Mouse (Mus musculus) CD4-positive helper T cell, adult 2 months (primary cell): ENCODE results near the gene Hoxb4.

Source experiments
- DNase-seq: peaks from one replicate; pipeline ENCODE4 v3.0.0-alpha.2; 2012; ENCODE audit warnings: low read depth, missing footprints, low spot score

Gene Hoxb4

GRCm38 (mm10) chr11:96284774-96285734 lies 33.0 kb upstream of the Hoxb4 start:
- DNase-seq, result no peak

DNA sequence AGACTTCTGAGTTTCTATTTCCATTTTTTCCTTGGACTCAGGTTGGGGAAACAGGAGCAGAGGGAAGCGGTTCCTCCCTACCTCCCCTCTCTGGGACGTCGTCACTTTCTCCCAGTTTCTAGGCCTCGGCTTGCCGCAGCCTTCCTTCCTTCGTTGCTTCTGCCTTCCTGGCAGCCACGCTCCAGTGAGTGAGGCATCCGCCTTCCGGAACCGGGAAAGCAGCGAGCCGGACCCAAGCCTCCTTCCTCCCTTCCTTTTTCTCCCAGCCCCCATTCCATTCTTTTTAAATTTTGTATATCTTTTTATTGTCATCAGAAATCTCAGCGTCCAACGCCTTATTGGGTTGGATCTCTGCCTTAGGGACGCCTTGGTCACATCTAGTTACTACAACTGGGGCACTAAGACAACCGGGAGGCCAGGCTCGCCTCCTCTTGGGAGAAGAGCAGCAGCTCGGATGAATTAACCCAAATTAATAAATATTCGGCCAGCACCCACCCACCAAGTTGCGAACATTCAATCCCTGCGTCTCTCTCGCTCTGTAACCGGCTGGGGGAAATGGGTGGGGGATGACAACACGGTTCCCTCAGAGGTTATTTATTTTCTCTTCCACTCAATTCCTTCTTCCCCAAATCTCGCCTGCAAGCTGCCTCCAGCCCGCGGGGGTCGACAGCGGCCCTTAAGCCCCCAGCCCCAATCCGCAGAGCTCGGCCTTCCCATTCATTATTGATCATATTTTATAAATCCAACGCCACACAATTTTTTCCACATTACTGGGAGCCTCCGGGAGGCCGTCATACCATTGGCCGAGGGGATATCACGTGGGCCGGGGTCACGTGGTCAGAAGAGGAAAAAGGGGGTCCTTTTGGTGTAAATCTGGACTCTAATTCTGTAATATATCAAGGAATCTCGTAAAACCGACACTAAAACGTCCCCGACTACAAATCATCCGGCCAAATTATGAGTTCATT lies 32.0 kb upstream of the Hoxb4 start, which contains the start of gene Hoxb7:
Hoxb7 (plus strand) TSS at position 853 of the 968 bp plus-strand sequence.
- no peak for DNase-seq

GRCm38 (mm10) chr11:96286739-96287385 lies 31.2 kb upstream of the Hoxb4 start:
- no peak for DNase-seq

DNA sequence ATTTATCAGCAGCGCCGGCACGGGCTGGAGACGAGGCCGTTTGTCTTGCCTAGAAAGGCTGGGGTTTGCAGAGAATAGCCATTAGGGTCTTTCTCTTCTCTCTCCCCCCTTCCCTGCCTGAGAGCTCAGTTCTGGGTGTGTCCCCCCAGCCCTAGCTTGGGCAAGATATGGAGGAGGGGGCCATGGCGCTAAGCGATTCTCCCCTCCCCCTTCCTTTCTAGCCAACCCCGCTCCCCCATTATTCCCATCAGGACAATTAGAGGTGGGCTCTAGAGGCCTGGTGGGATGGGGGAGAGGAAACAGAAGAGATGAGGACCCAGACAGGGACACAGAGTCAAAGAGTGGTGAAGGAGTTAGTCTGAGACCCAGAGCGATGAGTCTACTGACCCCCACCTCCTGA lies 30.7 kb upstream of the Hoxb4 start:
- no peak for DNase-seq

- DNase-seq, result no peak
Observed at GRCm38 (mm10) chr11:96288455-96289221, 29.4 kb upstream of the Hoxb4 start.

DNA sequence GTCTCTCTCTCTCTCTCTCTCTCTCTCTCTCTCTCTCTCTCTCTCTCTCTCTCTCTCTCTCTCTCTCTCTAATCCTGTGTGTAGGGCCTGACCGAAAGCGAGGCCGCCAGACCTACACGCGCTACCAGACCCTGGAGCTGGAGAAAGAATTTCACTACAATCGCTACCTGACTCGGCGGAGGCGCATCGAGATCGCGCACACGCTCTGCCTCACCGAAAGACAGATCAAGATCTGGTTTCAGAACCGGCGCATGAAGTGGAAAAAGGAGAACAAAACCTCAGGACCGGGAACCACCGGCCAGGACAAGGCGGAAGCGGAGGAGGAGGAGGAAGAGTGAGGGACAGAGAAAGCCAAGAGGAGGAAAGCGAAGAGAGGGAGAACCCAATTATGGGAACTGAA lies 28.8 kb upstream of the Hoxb4 start:
- no peak for DNase-seq

DNA sequence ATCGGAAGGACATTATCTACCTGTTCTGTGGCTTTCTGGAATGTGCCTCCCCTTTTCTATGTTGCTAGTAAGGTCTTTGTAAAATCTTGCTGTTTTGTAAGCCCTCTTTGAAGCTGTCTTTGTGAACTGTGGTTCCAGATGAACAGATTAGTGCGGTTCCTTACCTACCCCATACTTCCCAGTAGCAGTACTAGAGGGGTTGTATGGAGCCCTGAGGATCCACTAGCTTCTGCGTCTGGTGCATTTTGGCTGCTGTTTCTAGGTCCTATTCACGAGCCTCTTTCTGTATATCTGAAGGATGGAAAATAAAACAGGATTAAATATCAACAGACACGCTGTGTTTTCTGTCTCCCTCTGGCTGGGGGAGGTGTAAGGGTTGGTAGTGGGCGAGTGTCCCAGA lies 28.2 kb upstream of the Hoxb4 start:
- no peak for DNase-seq

DNA sequence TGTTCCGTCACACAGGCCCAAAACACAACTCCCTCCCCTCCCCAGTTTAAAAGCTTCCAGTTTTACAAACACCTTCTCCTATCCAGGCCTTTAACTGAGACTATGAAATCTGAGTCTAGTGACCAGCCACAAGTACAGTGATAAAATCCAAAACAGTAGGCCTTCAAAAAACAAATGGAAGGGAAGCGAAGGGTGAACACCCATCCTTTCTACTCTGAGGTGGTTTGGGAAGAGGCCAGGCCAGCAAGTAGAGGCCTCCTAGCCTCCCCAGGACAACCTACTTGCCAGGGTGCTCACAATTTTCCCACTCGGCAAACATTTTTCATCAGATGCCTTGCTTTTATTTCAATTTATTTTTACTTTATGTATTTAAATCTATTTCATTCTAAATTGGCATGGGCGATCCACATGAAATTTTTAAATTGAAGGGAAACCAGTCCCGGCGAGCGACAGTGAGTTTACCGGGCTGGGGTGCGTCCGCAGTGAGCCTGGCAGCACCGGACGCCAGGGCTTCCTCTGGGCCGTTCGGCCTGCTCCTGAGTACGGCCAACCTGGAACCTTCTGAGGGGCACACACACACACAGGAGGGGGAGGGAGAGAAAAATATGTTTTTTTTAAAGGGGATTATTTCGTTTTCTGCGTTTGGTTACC lies 27.2 kb upstream of the Hoxb4 start:
- DNase-seq, result no peak

DNA sequence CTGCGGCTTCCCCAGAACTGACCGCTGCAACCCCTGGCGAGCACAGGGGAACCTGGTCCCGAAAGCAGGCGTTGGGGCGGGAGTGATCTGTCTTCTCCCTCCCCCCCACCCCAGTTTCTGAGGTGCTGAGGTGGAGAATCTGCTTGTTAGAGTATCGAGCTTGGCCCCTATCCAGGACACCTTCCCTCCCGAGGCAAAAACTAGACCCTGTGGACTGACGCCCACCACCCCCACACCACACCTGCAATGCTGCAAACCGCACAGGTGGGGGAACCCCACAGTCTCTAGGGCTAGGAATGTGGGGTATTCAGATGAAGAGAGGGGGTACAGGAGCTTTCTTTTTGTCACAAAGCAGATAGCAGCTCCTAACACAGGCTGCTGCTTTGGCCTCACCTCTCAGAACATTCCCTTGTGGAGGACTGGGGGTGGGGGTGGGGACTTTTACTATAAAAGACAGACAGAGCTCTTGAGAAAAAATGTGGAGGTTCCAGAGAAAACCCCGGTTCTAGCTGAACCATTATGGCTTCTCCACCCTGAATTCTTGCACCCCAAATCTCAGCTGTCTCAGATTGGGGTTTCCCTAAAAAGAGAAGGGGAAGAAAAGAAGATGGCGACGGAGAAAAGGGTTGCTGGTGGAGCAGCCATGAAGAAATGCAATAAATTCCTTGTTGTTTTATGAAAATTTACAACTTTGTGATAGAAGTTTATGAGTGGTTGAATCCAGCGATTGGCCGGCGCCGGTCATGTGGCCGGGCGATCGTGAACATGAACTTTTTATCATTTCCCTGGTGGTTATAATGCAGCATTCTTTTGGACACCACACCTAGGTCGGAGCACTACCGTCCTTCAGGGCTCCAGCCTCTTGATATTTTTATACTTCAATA lies 26.1 kb upstream of the Hoxb4 start, which contains the start of gene Hoxb6:
Hoxb6 (plus strand) TSS at position 796 of the 884 bp plus-strand sequence.
- no peak for DNase-seq

DNA sequence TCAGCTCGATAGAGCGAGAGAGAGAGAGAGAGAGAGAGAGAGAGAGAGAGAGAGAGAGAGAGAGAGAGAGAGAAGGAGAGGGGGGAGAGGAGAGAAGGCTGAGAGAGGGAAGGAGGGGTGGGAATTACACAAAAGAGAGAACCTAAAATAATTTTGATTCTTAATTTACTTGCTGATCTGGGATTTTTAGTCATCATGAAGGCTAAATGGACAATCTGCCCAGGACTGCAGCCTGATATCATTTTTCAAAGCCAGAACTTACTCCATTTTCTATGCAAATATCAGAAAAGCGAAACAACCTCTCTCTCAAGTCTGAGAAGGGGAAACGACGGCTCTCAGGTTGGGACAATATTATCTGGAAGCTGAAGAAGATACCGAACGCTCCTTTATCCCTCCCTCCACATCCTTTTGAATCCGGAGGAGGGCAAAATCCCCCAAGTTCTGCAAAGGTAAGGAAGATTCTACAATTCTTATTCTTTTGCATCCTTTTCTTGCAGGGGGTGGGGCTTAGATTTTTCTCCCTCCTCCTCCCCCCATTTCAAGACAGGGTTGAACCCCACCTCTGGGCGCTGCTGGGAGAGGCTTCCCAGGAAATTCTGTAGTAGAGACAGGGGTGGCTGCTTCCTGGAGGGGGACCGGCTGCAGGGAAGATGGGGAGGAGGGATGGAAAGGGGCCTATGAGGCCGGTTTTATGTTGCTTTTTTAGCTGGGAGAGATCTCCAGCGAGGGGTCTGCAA lies 25.3 kb upstream of the Hoxb4 start:
- no peak for DNase-seq

DNA sequence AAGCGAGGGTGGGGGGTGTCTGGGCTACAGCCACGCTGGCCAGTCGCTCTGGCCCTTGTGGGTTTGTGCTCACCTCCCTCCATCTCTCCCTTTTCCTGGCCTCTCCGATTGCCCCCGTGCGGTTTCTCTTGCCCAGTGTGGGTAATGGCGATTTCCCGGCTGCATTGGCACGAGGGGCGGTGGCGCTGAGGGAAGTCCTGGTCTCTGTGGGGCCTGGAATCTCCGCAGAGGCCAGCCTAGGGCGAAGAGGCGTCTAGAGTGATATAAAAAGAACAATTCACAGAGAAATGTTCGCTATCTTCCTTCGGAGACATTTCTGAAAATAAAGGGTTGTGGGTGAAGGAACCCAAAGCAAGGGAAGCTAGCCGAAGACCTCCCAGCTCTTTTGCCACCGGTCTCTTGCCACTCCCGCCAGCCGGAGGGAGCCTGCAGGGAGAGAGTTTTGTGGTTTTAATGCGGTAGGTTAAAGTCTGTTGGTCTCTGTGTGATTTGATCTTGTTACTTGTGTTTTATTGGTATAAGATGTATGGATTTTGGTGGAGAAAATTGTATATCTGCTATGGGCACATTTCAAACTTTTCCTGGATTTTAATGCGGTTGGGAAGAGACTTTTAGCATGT lies 24.7 kb upstream of the Hoxb4 start:
- no peak for DNase-seq

DNA sequence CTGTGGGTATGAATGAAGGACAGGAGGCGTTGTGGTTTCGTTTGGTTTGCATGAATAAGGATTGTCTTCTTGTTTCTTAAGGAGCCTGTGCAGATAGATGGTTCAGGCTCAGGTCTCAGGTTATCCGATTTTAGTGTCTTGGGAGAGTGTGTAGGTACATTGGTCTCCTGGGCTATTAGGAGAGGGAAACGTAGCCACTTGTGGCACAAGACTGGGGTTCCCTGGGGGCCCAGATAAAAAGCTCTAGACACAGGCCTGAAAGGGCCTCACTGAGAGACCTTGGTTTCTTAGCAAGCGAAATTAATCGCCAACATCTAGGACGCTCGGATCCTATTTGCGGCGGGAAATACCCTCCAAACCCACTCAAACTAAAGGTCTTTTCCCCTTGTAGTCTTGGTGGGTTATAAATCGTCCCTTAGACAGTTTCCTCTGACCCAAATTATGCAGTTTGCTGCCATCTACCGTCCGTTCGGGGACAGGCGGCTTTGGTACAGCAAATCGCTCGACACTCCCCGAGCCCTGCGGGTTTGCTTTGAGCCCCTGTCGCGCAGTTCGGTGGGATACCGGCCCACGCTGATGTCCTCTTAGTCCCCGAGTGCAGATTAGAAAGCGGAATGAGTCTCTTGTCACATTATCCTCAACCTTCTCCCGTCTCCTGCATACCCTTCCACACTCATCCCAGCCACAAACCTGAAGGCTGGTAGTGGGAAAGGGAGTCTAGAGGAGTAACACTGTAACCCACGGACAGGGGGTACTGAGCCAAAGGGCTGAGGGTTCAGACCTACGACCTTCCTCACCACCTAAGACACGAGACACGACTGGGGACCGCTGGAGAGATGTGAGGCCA lies 23.6 kb upstream of the Hoxb4 start:
- peak; percentile 75 for DNase-seq

DNA sequence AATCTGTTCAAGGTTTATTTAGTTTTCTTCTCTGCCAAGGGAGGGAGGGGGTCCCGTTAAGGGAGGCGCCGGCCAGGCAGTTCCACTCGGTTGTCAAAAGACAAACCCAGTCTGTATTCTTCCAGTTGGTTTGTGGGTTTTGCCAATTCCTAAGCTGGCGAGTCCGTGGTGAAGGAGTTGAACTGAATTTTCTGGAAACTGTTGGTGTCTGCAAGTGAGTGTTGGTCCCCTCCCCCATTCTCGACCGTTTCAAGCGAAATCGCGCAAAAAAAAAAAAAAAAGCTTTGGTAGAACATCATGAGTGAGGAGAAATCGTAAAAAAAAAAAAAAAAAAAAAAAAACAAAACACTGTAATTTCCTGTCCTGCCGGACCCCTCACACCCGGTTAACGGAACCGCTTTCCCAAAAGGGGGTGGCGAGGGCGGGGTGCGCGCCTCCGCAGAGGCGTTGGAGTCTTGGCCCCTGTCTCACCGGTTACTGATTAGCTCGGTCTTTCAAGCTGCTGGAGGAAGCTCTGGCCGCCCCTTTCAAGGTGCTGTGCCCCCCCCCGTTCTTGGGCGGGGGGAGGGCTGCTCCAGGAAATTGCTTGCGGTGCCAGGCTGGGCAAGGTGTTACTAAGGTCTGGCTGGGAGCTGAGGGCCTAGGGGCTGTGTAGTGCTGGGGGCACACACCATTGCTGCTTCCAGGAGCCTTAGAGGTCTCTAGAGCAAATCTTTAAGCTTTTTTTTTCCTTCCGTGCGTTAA lies 22.8 kb upstream of the Hoxb4 start:
- no peak for DNase-seq

DNA sequence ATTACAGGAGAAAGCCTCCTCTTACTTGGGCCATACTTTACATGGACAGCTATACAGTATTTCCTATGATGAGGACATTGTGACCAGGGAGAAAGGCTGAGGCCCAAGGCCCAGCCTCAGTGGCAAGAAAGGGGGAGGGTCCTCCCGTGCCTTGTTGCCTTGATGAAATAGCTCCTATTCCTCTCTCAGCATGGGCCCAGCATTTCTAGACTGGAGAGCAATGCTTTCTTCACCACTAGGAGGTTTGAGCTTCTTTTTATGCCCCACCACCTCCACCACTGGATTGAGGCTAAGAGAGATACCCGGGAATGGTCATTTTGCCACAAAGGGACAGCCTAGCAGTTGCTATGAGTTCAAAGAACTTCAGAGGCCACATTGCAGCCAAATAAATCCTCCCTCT lies 21.1 kb upstream of the Hoxb4 start:
- no peak for DNase-seq

DNA sequence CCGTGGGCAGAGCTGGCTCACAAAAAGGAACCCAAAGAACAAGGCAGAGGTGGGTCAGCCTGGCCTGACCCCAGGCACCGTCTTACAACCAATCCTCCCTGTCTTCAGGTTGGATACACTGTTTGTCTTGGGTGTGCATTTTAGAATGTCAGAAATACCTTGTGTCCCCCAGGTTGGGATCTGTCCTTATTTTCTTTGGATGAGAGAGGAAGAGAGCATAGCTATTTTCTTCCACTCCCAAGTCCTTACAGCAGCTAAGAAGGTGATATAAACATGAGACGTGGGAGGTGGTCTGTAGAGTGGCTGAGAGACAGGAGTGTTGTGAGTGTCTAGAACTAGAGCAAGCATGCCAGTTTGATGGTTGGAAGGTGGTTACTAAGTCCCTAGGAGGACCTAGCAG lies 20.6 kb upstream of the Hoxb4 start:
- no peak for DNase-seq

- no peak for DNase-seq
Observed at GRCm38 (mm10) chr11:96297968-96298635, 20.0 kb upstream of the Hoxb4 start.
